Comparison of ENCODE assay signal across 25 mouse cellular contexts in the genomic region with DNA sequence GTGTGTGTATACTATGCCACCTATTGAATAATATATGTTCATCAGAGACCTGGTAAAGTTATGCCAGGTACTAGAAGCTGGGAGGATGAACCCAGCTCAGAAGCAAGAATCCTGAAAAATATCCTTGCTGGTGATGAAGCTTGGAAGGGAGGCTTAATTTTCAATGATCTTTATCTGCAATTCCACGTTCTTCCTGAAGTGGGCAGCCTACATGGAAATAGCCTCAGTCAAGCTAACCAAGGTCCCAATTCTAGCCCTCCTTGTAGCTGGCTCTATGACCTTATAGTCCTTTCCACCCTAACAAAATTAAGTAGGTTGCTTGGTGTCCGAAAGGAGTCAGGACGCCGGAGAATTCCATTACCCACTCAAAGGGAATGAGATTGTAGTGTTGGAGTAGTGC. TPM values are rescaled to one million over a fixed set of nuclear protein-coding genes. Genes with fewer than 3 reads are reported as not detected.
A peak's percentile ranks its signal among the peaks of the same experiment; 100 is the strongest.
DNase-seq lines count a peak whose midpoint lies in the region; ATAC-seq and TF ChIP-seq lines count a peak whose summit lies in the region.
"Had no signal": no experiment of that assay in that cellular context is flagged by ENCODE, and none has a peak within 500 bp of the region (broad histone marks: within the 10 kb centered on the region; RNA-seq: fewer than 3 reads in every experiment).

No protein-coding gene starts in this region.

- H3K36me3 ChIP-seq in intestine, postnatal 0 days (ENCODE audit: control insufficient read depth, insufficient read depth) = peaks cover 5% of the 10 kb centered on the region; the same call in 1 of the 2 replicates
- H3K36me3 ChIP-seq in intestine, embryonic 16.5 days (ENCODE audit: control insufficient read depth, insufficient read depth, low read length) = peaks cover 5% of the 10 kb centered on the region
- H3K36me3 ChIP-seq in liver, embryonic 14.5 days (replicated peaks; ENCODE audit: control insufficient read depth, insufficient read depth, low read depth) = no peaks in the 10 kb centered on the region
- H3K36me3 ChIP-seq in E14TG2a.4 (ENCODE audit: insufficient read depth, low read length) = no peaks in the 10 kb centered on the region
- H3K36me3 ChIP-seq: liver, embryonic 15.5 days; midbrain, embryonic 12.5 days had no signal

- no peak for TF ChIP-seq EP300 in liver, embryonic 14.5 days (IDR thresholded peaks at IDR 0.05; ENCODE audit: low read depth)

- H3K9me3 ChIP-seq in intestine, postnatal 0 days (ENCODE audit: control insufficient read depth) = no peaks in the 10 kb centered on the region
- H3K9me3 ChIP-seq in intestine, embryonic 16.5 days (ENCODE audit: control insufficient read depth, low read length) = no peaks in the 10 kb centered on the region
- no peaks in the 10 kb centered on the region for H3K9me3 ChIP-seq in liver, embryonic 14.5 days (ENCODE audit: control insufficient read depth, low read length)
- H3K9me3 ChIP-seq in E14TG2a.4 (ENCODE audit: low read length) = no peaks in the 10 kb centered on the region
- H3K9me3 ChIP-seq: embryonic facial prominence, embryonic 13.5 days; forebrain, embryonic 13.5 days; heart, embryonic 15.5 days; kidney, embryonic 15.5 days; liver, embryonic 15.5 days; midbrain, embryonic 12.5 days had no signal

- no peak for ATAC-seq in intestine, postnatal 0 days
- no peak for ATAC-seq in intestine, embryonic 16.5 days
- ATAC-seq in liver, embryonic 14.5 days (ENCODE audit: insufficient read depth) = no peak
- ATAC-seq: forebrain, embryonic 13.5 days had no signal

- TF ChIP-seq CTCF in intestine, postnatal 0 days (IDR thresholded peaks at IDR 0.05; ENCODE audit: low read depth) = peak; percentile 51
- peak; percentile 20; the same call in 1 of the 2 replicates for TF ChIP-seq CTCF in liver, embryonic 14.5 days (IDR thresholded peaks at IDR 0.05; ENCODE audit: low read depth)
- peak; percentile 28 for TF ChIP-seq CTCF in E14TG2a.4 (conservative IDR thresholded peaks at IDR 0.05; ENCODE audit: low read length)

- WGBS in intestine, postnatal 0 days = 88% methylated on average over 4 of the region's 4 CpGs
- WGBS in intestine, embryonic 16.5 days = 94% methylated on average over 4 of the region's 4 CpGs
- 63% methylated on average over 4 of the region's 4 CpGs for WGBS in liver, embryonic 14.5 days (ENCODE audit: insufficient replicate concordance)

- H3K4me3 ChIP-seq in intestine, postnatal 0 days (ENCODE audit: low read depth, low read length) = no peak overlapping the region
- no peak overlapping the region for H3K4me3 ChIP-seq in intestine, embryonic 16.5 days (ENCODE audit: low read length)
- H3K4me3 ChIP-seq in liver, embryonic 14.5 days (ENCODE audit: insufficient read depth in 1 of 2, low read depth in 2 of 2, low read length in 2 of 2) = no peak overlapping the region
- no peak overlapping the region for H3K4me3 ChIP-seq in E14TG2a.4 (replicated peaks; ENCODE audit: low read length)
- H3K4me3 ChIP-seq: embryonic facial prominence, embryonic 13.5 days; erythroblast, embryonic 14.5 days; forebrain, embryonic 13.5 days; gastrocnemius, adult 2 months; heart, embryonic 15.5 days; kidney, embryonic 15.5 days; liver, embryonic 15.5 days; midbrain, embryonic 12.5 days had no signal

- no peaks in the 10 kb centered on the region for H3K4me1 ChIP-seq in intestine, postnatal 0 days (replicated peaks; ENCODE audit: control insufficient read depth, insufficient read depth, low read length)
- peaks cover 9% of the 10 kb centered on the region for H3K4me1 ChIP-seq in intestine, embryonic 16.5 days (ENCODE audit: control insufficient read depth, insufficient read depth, low read length)
- H3K4me1 ChIP-seq in liver, embryonic 14.5 days (replicated peaks; ENCODE audit: control insufficient read depth in 2 of 2, insufficient read depth in 2 of 2, low read length in 1 of 2) = no peaks in the 10 kb centered on the region
- no peaks in the 10 kb centered on the region for H3K4me1 ChIP-seq in E14TG2a.4 (replicated peaks; ENCODE audit: low read depth, low read length)
- H3K4me1 ChIP-seq: liver, embryonic 15.5 days; midbrain, embryonic 12.5 days had no signal

- DNase-seq in liver, embryonic 14.5 days (ENCODE audit: low read depth in 3 of 3, low spot score in 3 of 3) = no peak
- no peak for DNase-seq in liver
- DNase-seq in ZHBTc4 (ENCODE audit: low read depth, low spot score) = peak; percentile 24
- DNase-seq in thymus, postnatal 14 days = no peak
- DNase-seq: cerebellum, adult 11-12 months; cerebellum, postnatal 14 days; embryo, embryonic 11 days; gastrocnemius, adult 2 months; heart, postnatal 4 days; lung, postnatal 10 days; right cerebral cortex, postnatal 14 days had no signal

- H3K9ac ChIP-seq in intestine, postnatal 0 days (ENCODE audit: low read depth, low read length) = no peak overlapping the region
- H3K9ac ChIP-seq in intestine, embryonic 16.5 days (ENCODE audit: low read depth, low read length) = no peak overlapping the region
- no peak overlapping the region for H3K9ac ChIP-seq in liver, embryonic 14.5 days (replicated peaks)
- H3K9ac ChIP-seq: embryonic facial prominence, embryonic 13.5 days; forebrain, embryonic 13.5 days; heart, embryonic 15.5 days; hindbrain, embryonic 14.5 days; kidney, embryonic 15.5 days; liver, embryonic 15.5 days; midbrain, embryonic 12.5 days had no signal

- H3K27me3 ChIP-seq in intestine, postnatal 0 days (replicated peaks; ENCODE audit: control insufficient read depth, insufficient read depth, low read length) = no peaks in the 10 kb centered on the region
- no peaks in the 10 kb centered on the region for H3K27me3 ChIP-seq in intestine, embryonic 16.5 days (replicated peaks; ENCODE audit: control insufficient read depth, insufficient read depth, low read length)
- H3K27me3 ChIP-seq in liver, embryonic 14.5 days (ENCODE audit: control insufficient read depth, insufficient read depth, low read length) = no peaks in the 10 kb centered on the region
- 0 out of 2 replicates have a peak, but pooled peaks cover 3% of the 10 kb centered on the region for H3K27me3 ChIP-seq in E14TG2a.4 (ENCODE audit: insufficient read depth, low read length)
- H3K27me3 ChIP-seq: embryonic facial prominence, embryonic 13.5 days; forebrain, embryonic 13.5 days; heart, embryonic 15.5 days; kidney, embryonic 15.5 days; liver, embryonic 15.5 days; midbrain, embryonic 12.5 days had no signal

- H3K4me2 ChIP-seq in intestine, postnatal 0 days (replicated peaks; ENCODE audit: low read depth) = no peak overlapping the region
- no peak overlapping the region for H3K4me2 ChIP-seq in intestine, embryonic 16.5 days (ENCODE audit: low read depth, low read length)
- no peak overlapping the region for H3K4me2 ChIP-seq in liver, embryonic 14.5 days (ENCODE audit: low read depth)
- H3K4me2 ChIP-seq: embryonic facial prominence, embryonic 13.5 days; forebrain, embryonic 13.5 days; heart, embryonic 15.5 days; hindbrain, embryonic 14.5 days; kidney, embryonic 15.5 days; liver, embryonic 15.5 days; midbrain, embryonic 12.5 days had no signal

- H3K27ac ChIP-seq in intestine, postnatal 0 days (ENCODE audit: low read depth, low read length) = no peak overlapping the region
- no peak overlapping the region for H3K27ac ChIP-seq in intestine, embryonic 16.5 days (ENCODE audit: low read length)
- no peak overlapping the region for H3K27ac ChIP-seq in liver, embryonic 14.5 days
- H3K27ac ChIP-seq: embryonic facial prominence, embryonic 13.5 days; forebrain, embryonic 13.5 days; gastrocnemius, adult 2 months; heart, embryonic 15.5 days; hindbrain, embryonic 14.5 days; kidney, embryonic 15.5 days; liver, embryonic 15.5 days; midbrain, embryonic 12.5 days had no signal

RNA-seq across cellular contexts. Expression of gene Orm1, which starts 58.3 kb away (rescaled TPM):
- not detected in 2 replicates for polyA plus RNA-seq in intestine, postnatal 0 days (2015; fragmentation: Nextera tagmentation; extraction: Ambion mirVana)
- not detected in 2 replicates for polyA plus RNA-seq in intestine, embryonic 16.5 days (2015; fragmentation: Nextera tagmentation; extraction: Ambion mirVana)
- not detected in 2 replicates for polyA plus RNA-seq in liver, embryonic 14.5 days (2012; rRNA removed)
- polyA plus RNA-seq in liver, embryonic 14.5 days (2014; fragmentation: Nextera tagmentation; extraction: Ambion mirVana) = not detected in 2 replicates
- polyA plus RNA-seq: embryonic facial prominence, embryonic 13.5 days; erythroblast, embryonic 14.5 days; forebrain, embryonic 13.5 days; heart, embryonic 15.5 days; hindbrain, embryonic 14.5 days; intestine, embryonic 14.5 days; kidney, embryonic 15.5 days; limb, embryonic 11.5 days; midbrain, embryonic 12.5 days; neural tube, embryonic 11.5 days had no signal
